ENCODE assay signal across 25 mouse cellular contexts in genomic region chr10:16635463-16635862, GRCm38 (mm10).
"Had no signal": no experiment of that assay in that cellular context is flagged by ENCODE, and none has a peak within 500 bp of the region (broad histone marks: within the 10 kb centered on the region; RNA-seq: fewer than 3 reads in every experiment).

No protein-coding gene starts in this region.

- DNase-seq: cerebellum, adult 9-11 months; cerebellum, postnatal 10 days; cerebellum, postnatal 14 days; cerebellum, postnatal 25 days; cerebellum, postnatal 36 days; embryo, embryonic 11 days; forebrain, postnatal 0 days; gastrocnemius, adult 2 months; gastrocnemius, postnatal 10 days; gastrocnemius, postnatal 14 days; gastrocnemius, postnatal 25 days; gastrocnemius, postnatal 36 days; heart, adult 11 months; heart, adult 18-20 months; heart, adult 2 months had no signal

- H3K27me3 ChIP-seq: embryonic facial prominence, embryonic 12.5 days; embryonic facial prominence, embryonic 13.5 days; embryonic facial prominence, embryonic 15.5 days; forebrain, embryonic 12.5 days; forebrain, embryonic 13.5 days; forebrain, embryonic 15.5 days had no signal

- H3K4me3 ChIP-seq: embryonic facial prominence, embryonic 10.5 days; embryonic facial prominence, embryonic 12.5 days; embryonic facial prominence, embryonic 13.5 days; embryonic facial prominence, embryonic 15.5 days; erythroblast, embryonic 14.5 days; forebrain, embryonic 10.5 days; forebrain, embryonic 12.5 days; forebrain, embryonic 13.5 days; forebrain, embryonic 15.5 days; gastrocnemius, adult 2 months; heart, adult 2 months; heart, embryonic 10.5 days had no signal

- H3K36me3 ChIP-seq: embryonic facial prominence, embryonic 10.5 days; embryonic facial prominence, embryonic 12.5 days; embryonic facial prominence, embryonic 13.5 days; embryonic facial prominence, embryonic 15.5 days; forebrain, embryonic 10.5 days; forebrain, embryonic 12.5 days; forebrain, embryonic 15.5 days; heart, embryonic 10.5 days had no signal
